Mouse (Mus musculus): ENCODE results near the gene Dhrs7c. TPM values are rescaled to one million over a fixed set of nuclear protein-coding genes. Genes with fewer than 3 reads are reported as not detected.

Dhrs7c gene
- polyA plus RNA-seq, 1 experiment from 2014 or later: not detected

DNA sequence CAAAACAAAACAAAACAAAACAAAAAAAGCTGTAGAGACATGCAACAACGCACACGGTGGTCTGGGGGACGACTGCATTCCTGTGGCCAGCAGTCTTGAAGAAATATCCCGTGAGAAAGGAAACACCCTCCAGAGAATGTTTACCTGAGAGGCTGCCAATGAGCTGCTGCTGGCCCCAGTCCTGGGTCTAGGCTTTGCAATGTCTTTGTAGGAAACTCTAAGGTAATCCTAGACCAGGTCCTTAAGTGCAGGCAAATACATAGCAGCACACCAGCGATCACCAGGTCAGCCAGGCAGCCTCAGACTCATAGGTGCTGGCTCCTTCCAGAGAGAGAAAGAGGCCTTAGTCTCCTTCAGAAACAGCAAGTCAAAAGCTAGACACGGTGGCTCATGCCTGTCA, 56.0 kb downstream of the Dhrs7c start:
- H3K27ac ChIP-seq (replicated peaks): no peak overlapping the region
- ATAC-seq (ENCODE audit: low FRiP score, low read depth): no peak
- no peaks in the 10 kb centered on the region for H3K27me3 ChIP-seq
- no peak overlapping the region for H3K4me2 ChIP-seq
- WGBS: 68% methylated on average over 6 of the region's 6 CpGs
- H3K4me1 ChIP-seq (replicated peaks): no peaks in the 10 kb centered on the region
- no peaks in the 10 kb centered on the region for H3K36me3 ChIP-seq
- no peak overlapping the region for H3K9ac ChIP-seq
- no peak overlapping the region for H3K4me3 ChIP-seq
- H3K9me3 ChIP-seq: no peaks in the 10 kb centered on the region

DNA sequence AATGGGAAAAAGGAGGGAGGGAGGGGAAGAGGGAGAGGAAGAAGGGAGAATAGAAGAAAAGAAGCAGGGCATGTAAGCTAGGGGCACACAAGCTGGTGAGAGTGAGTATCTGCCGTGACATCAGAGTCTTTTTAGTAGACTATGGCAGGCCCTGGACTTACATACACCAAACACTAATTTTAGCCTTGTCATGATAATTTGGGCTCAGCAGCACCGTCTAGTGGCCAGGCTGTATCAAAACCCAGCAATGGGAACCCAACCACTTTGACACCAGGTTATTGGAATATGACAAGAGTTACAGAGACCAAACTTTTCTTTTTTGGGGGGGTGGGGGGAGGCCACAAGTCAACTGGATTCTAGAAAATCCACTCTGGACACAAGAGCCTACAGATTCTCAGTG, 57.0 kb downstream of the Dhrs7c start:
- no peak overlapping the region for H3K4me2 ChIP-seq
- no peak overlapping the region for H3K27ac ChIP-seq (replicated peaks)
- no peaks in the 10 kb centered on the region for H3K4me1 ChIP-seq (replicated peaks)
- ATAC-seq (ENCODE audit: low FRiP score, low read depth): no peak
- H3K27me3 ChIP-seq: no peaks in the 10 kb centered on the region
- H3K4me3 ChIP-seq: no peak overlapping the region
- no peaks in the 10 kb centered on the region for H3K9me3 ChIP-seq
- no peak overlapping the region for H3K9ac ChIP-seq
- WGBS: 47% methylated on average over 2 of the region's 2 CpGs
- H3K36me3 ChIP-seq: no peaks in the 10 kb centered on the region

DNA sequence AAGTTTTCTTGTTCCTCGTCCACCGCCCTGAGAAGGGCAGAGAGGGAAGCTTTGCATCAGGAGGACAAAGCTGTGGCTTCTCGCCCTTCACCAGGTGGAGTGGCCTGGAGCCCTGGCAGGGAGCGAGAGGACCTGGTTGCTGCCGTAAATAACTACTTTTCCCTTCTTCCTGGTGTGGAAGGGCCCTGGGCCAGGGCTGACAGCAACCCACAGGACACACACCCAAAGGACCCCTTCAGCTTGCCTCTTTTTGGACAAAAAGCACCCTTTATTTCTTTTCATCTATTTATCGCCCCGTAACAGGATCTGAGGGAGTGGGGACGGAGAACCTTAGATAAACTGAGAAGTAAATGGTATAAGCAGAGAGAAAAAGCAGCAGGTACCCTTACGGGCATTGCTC, 60.5 kb downstream of the Dhrs7c start:
- Histone ChIP-seq H3K4me1 (replicated peaks) (no peaks in the 10 kb centered on the region; the same call in 1 of the 2 replicates), H3K4me2 (no peak overlapping the region), H3K9me3 (no peaks in the 10 kb centered on the region), H3K9ac (no peak overlapping the region), H3K27ac (replicated peaks) (no peak overlapping the region), H3K4me3 (no peak overlapping the region), H3K27me3 (no peaks in the 10 kb centered on the region), H3K36me3 (no peaks in the 10 kb centered on the region)
- ATAC-seq (ENCODE audit: low FRiP score, low read depth): no peak
- WGBS: 92% methylated on average over 9 of the region's 9 CpGs

DNA sequence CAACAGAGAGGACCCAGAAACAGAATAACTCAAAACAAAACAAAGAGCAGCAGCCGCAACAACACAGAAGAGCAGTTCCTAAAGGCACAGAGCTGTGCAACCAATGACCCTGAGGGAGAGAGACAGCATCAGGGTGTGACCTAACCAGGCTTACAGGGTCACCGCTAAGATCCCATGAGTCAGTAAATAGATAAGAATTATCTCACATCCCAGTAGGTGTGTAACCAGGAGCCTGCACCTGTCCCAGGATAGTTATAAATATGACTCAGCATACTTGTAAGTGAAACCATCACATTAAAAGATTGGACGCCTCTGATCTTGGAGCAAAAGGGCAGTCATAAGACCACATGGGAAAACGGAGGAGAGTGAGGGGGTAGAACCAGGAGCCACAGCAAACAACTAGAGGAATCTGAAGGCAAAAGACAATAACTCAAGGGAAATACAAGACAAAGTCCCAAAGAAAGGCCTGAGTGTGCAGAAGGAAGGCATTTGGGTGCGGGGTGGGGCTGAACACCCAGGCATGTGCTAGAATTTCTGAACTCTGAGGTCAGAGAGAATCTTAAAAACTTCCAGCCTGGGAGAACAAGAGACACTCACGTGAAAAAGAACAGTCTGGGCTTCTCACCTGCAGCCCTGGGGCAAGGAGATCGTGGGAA, 62.9 kb downstream of the Dhrs7c start:
- H3K9ac ChIP-seq: no peak overlapping the region
- no peaks in the 10 kb centered on the region for H3K9me3 ChIP-seq
- H3K4me1 ChIP-seq (replicated peaks): no peaks in the 10 kb centered on the region; the same call in 1 of the 2 replicates
- H3K4me2 ChIP-seq: no peak overlapping the region
- H3K36me3 ChIP-seq: no peaks in the 10 kb centered on the region
- 58% methylated on average over 7 of the region's 7 CpGs for WGBS
- no peak overlapping the region for H3K27ac ChIP-seq (replicated peaks)
- ATAC-seq (ENCODE audit: low FRiP score, low read depth): no peak
- no peaks in the 10 kb centered on the region for H3K27me3 ChIP-seq
- H3K4me3 ChIP-seq: no peak overlapping the region

DNA sequence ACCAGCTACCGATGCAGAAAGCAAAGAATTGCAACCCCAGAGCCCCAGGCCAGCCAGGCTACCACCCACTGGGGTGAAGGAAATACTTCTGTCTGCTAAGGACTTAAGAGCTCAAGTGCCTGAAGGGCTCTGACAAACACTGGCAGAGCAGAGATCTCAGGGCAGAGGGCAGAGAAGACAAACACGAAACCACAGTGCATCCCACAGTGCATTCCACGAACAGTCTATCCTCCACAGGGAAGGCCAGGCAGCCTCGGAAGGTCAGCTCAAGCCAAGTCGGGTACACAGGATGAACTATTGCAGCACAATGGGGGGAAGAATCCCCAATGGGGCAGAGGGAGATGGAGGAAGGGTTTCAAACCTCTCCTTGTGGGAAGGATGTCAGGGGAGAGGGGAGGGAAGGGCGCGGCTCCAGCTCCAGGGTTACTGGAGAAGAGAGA, 63.4 kb downstream of the Dhrs7c start:
- H3K36me3 ChIP-seq: no peaks in the 10 kb centered on the region
- H3K4me3 ChIP-seq: no peak overlapping the region
- 21% methylated on average over 7 of the region's 7 CpGs for WGBS
- H3K27ac ChIP-seq (replicated peaks): no peak overlapping the region
- ATAC-seq (ENCODE audit: low FRiP score, low read depth): no peak
- no peaks in the 10 kb centered on the region for H3K9me3 ChIP-seq
- H3K27me3 ChIP-seq: no peaks in the 10 kb centered on the region
- no peak overlapping the region for H3K9ac ChIP-seq
- H3K4me2 ChIP-seq: no peak overlapping the region
- H3K4me1 ChIP-seq (replicated peaks): no peaks in the 10 kb centered on the region; the same call in 1 of the 2 replicates

DNA sequence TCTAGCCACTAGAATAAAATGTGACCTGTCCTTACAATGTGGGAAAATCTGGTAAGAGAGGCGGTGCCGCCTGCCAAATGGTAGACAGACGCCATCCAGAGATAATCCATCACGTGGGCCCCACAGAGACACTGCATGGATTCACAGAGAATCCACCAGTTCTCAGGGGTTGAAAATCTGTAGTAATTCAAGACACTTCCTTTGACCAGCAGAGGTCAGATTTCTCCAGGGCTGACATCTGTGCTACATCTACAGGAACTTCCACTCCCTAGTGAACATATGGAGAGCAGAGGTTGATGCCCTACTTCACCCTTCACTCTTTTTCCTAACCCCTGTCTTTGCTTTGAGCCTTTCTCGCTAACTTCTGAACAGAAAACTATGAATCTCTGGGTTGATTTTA, 67.1 kb downstream of the Dhrs7c start:
- WGBS: 75% methylated on average over 5 of the region's 5 CpGs
- no peaks in the 10 kb centered on the region for H3K9me3 ChIP-seq
- no peak overlapping the region for H3K9ac ChIP-seq
- H3K4me3 ChIP-seq: no peak overlapping the region
- H3K4me2 ChIP-seq: no peak overlapping the region
- no peaks in the 10 kb centered on the region; the same call in 1 of the 2 replicates for H3K4me1 ChIP-seq (replicated peaks)
- H3K27ac ChIP-seq (replicated peaks): no peak overlapping the region
- H3K27me3 ChIP-seq: no peaks in the 10 kb centered on the region
- no peaks in the 10 kb centered on the region for H3K36me3 ChIP-seq
- no peak for ATAC-seq (ENCODE audit: low FRiP score, low read depth)

Other genes with a start within 250 kb of the Dhrs7c start
- gene Rcvrn, start 102.9 kb upstream of the Dhrs7c start, polyA plus RNA-seq (2015; fragmentation: Nextera tagmentation; extraction: Ambion mirVana): not detected in 2 replicates
- gene Glp2r, start 27.0 kb upstream of the Dhrs7c start, polyA plus RNA-seq (2015; fragmentation: Nextera tagmentation; extraction: Ambion mirVana): 0.03 and 0.16 TPM in 2 replicates
- 0.13 TPM in 1 of 2 replicates, not detected in the other for gene Gsg1l2, start 23.6 kb upstream of the Dhrs7c start, polyA plus RNA-seq (2015; fragmentation: Nextera tagmentation; extraction: Ambion mirVana)
- 0.46 and 0.97 TPM in 2 replicates for gene Usp43, start 124.0 kb downstream of the Dhrs7c start, polyA plus RNA-seq (2015; fragmentation: Nextera tagmentation; extraction: Ambion mirVana)
- 4.1 and 7.1 TPM in 2 replicates for gene Cfap52, start 167.5 kb downstream of the Dhrs7c start, polyA plus RNA-seq (2015; fragmentation: Nextera tagmentation; extraction: Ambion mirVana)
- gene Stx8, start 168.0 kb downstream of the Dhrs7c start, polyA plus RNA-seq (2015; fragmentation: Nextera tagmentation; extraction: Ambion mirVana): 58.0 and 59.5 TPM in 2 replicates